Mouse (Mus musculus) midbrain, embryonic 16.5 days (tissue): ENCODE data around the gene Aplp1. TPM values are rescaled to one million over a fixed set of nuclear protein-coding genes. Genes with fewer than 3 reads are reported as not detected.

Experiments
- ATAC-seq: fragments of 200-750 bp; cut with Nextera tagmentation; 2 replicates; pipeline ENCODE4 v1.8.0; 2017; ENCODE audit warnings: moderate TSS enrichment
- H3K27ac ChIP-seq: fragments of 300-500 bp; sonication (generic); 2 replicates; pipeline ENCODE4 v1.5.1; 2014; ENCODE audit warnings: mild to moderate bottlenecking, low read length, mixed read lengths
- H3K27me3 ChIP-seq: fragments of 300-500 bp; sonication (generic); 2 replicates; pipeline ENCODE4 v1.6.1; 2014; ENCODE audit warnings: low read depth, low read length, mixed read lengths; ENCODE audit not compliant: control insufficient read depth, insufficient read depth
- H3K36me3 ChIP-seq: fragments of 300-500 bp; sonication (generic); 2 replicates; pipeline ENCODE4 v1.6.1; 2014; ENCODE audit warnings: mild to moderate bottlenecking, low read length, moderate library complexity, mixed read lengths; ENCODE audit not compliant: control insufficient read depth, insufficient read depth
- H3K4me1 ChIP-seq: fragments of 300-500 bp; sonication (generic); 2 replicates; pipeline ENCODE4 v1.6.1; 2014; ENCODE audit warnings: mild to moderate bottlenecking, low read length, mixed read lengths; ENCODE audit not compliant: control insufficient read depth, insufficient read depth
- H3K4me2 ChIP-seq: fragments of 300-500 bp; sonication (generic); 2 replicates; pipeline ENCODE4 v1.6.1; 2014; ENCODE audit warnings: mild to moderate bottlenecking, low read length, mixed read lengths
- H3K4me3 ChIP-seq: fragments of 300-500 bp; sonication (generic); 2 replicates; pipeline ENCODE4 v1.5.1; 2014; ENCODE audit warnings: low read depth, mild to moderate bottlenecking, low read length, moderate library complexity, mixed read lengths
- H3K9ac ChIP-seq: fragments of 300-500 bp; sonication (generic); 2 replicates; pipeline ENCODE4 v1.6.1; 2014; ENCODE audit warnings: low read depth, low read length, mixed read lengths
- H3K9me3 ChIP-seq: fragments of 300-500 bp; sonication (generic); replicated peaks from 2 replicates; pipeline ENCODE4 v1.6.1; 2014; ENCODE audit warnings: mild to moderate bottlenecking, low read length, mixed read lengths; ENCODE audit not compliant: control insufficient read depth, poor library complexity, severe bottlenecking
- WGBS: fragments of 180-500 bp; shearing (Covaris S2); extraction: QIAGEN DNeasy Blood & Tissue Kit; methylation state at CpG from one replicate; pipeline ENCODE4 v1.1.7; 2014; 5-methylcytosine and 5-hydroxymethylcytosine counted together
- polyA plus RNA-seq: library from polyadenylated mRNA; unstranded; fragments of >200 nt; fragmentation: Nextera tagmentation; extraction: Ambion mirVana; gene quantifications from 2 replicates; pipeline ENCODE4 v1.2.1, GENCODE M21; 2015

The Aplp1 gene
- polyA plus RNA-seq, 1 experiment from 2014 or later = 788 TPM

DNA sequence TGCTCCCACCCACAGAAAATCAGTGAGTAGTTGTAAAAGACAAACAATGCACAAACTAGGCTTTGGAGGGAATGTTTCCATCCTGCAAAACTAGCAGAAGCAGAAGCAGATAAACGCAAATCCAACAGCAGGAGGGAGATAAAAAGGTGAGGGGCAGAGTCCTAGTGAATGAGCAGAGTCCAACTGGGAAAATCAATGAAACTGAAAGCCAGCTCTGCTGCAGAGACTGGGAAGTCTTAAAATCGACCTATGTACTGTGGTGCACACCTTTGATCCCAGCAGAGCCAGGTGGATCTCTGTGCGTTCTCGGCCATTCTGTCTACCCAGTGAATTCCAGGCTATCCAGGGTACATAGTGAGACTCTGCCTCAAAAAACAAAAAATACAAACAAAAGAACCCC lies 29.7 kb upstream of the Aplp1 start:
- H3K27ac ChIP-seq = no peak overlapping the region
- no peak overlapping the region for H3K9ac ChIP-seq
- no peak for ATAC-seq
- WGBS = 64% methylated on average over 4 of the region's 4 CpGs
- H3K4me2 ChIP-seq = no peak overlapping the region
- H3K4me1 ChIP-seq = peaks cover 6% of the 10 kb centered on the region; the same call in 1 of the 2 replicates
- no peak overlapping the region for H3K4me3 ChIP-seq
- no peaks in the 10 kb centered on the region for H3K27me3 ChIP-seq
- no peaks in the 10 kb centered on the region for H3K9me3 ChIP-seq
- no peaks in the 10 kb centered on the region for H3K36me3 ChIP-seq

DNA sequence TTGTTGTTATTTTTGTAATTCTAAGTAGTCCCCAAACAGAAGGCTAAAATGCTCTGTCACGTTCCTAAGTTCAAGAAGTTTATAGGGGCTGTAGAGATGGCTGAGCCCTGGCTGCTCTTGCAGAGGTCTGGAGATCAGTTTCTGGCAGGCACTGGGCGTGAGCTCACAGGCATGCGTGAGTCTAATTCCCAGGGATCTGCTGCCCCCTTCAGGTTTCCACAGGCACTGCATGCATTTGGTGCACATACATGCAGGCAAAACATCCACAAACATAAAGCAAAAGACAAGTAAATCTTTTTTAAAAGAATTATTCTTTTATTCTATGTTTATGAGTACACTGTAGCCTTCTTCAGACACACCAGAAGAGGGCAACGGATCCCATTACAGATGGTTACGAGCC lies 27.1 kb upstream of the Aplp1 start:
- Histone ChIP-seq H3K4me3 (no peak overlapping the region), H3K27me3 (peaks cover 6% of the 10 kb centered on the region), H3K9me3 (no peaks in the 10 kb centered on the region), H3K4me2 (no peak overlapping the region), H3K27ac (no peak overlapping the region), H3K9ac (no peak overlapping the region), H3K36me3 (no peaks in the 10 kb centered on the region), H3K4me1 (0 out of 2 replicates have a peak, but pooled peaks cover 1% of the 10 kb centered on the region)
- 51% methylated on average over 5 of the region's 5 CpGs for WGBS
- no peak for ATAC-seq

DNA sequence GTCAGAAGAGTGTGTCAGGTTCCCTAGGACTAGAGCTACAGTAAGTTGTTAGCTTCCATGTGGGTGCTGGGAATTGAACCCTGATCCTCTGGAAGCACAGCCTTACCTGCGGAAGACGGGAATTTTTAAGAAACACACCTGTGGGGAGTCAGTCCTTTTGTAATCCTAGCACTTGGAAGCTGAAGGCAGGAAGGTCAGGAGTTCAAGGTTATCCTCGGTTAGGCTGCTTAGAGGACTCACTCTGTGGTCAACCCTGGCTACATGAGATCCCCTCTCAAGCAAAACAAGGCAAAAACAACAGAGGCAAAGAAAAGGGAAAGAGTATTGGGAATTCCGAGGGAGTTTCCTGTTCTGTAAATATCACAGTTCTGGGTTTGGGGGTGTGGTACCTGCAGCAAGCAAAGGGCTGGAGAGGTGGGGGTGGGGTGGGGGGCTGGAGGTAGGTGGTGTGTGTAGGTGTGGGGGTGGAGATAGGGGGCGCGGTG lies 19.5 kb upstream of the Aplp1 start:
- Histone ChIP-seq H3K4me3 (no peak overlapping the region), H3K9me3 (no peaks in the 10 kb centered on the region), H3K4me2 (no peak overlapping the region), H3K36me3 (no peaks in the 10 kb centered on the region), H3K27ac (no peak overlapping the region), H3K9ac (no peak overlapping the region), H3K27me3 (peaks cover 71% of the 10 kb centered on the region), H3K4me1 (no peaks in the 10 kb centered on the region)
- 13% methylated on average over 6 of the region's 6 CpGs for WGBS
- ATAC-seq = no peak

DNA sequence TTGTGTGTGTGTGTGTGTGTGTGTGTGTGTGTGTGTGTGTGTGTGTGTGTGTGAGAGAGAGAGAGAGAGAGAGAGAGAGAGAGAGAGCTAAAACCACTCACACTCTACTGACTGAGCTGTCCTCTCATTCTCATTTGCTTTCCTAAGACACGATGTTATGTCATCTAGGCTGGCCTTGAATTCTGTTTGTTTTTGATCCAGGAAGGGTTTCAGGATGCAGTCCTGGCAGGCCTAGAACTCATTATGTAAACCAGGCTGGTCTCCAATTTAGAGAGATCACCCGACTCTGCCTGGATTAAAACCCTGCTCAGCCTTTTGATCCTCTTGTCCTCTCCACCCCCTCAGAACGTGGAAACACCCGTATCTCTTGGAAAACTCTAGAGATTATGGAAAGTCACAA lies 18.7 kb upstream of the Aplp1 start:
- no peak overlapping the region for H3K27ac ChIP-seq
- H3K9me3 ChIP-seq = no peaks in the 10 kb centered on the region
- WGBS = 10% methylated on average over 4 of the region's 4 CpGs
- ATAC-seq = no peak
- peaks cover 77% of the 10 kb centered on the region for H3K27me3 ChIP-seq
- no peak overlapping the region for H3K4me3 ChIP-seq
- H3K4me2 ChIP-seq = no peak overlapping the region
- H3K9ac ChIP-seq = no peak overlapping the region
- no peaks in the 10 kb centered on the region for H3K4me1 ChIP-seq
- H3K36me3 ChIP-seq = no peaks in the 10 kb centered on the region

DNA sequence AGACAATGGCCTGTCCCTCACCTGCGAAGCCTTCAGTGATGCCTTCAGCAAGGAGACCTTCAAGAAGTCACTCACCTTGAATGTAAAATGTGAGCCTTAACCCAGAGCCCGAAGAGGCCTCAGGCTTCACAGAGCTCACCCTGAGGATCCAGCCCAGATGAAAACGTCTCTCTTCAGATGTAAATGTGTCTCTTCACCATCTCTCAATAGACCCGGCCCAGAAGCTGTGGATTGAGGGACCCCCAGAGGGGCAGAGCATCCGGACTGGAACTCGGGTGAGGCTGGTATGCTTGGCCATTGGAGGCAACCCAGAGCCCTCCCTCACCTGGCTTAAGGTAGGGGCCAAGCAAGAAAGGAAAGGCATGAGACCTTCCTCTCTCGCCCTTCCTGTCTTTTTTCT lies 18.2 kb upstream of the Aplp1 start:
- no peak overlapping the region for H3K4me3 ChIP-seq
- H3K4me2 ChIP-seq = no peak overlapping the region
- H3K27ac ChIP-seq = no peak overlapping the region
- ATAC-seq = no peak
- H3K27me3 ChIP-seq = peaks cover 77% of the 10 kb centered on the region
- H3K9ac ChIP-seq = no peak overlapping the region
- no peaks in the 10 kb centered on the region for H3K36me3 ChIP-seq
- H3K9me3 ChIP-seq = no peaks in the 10 kb centered on the region
- no peaks in the 10 kb centered on the region for H3K4me1 ChIP-seq
- 29% methylated on average over 7 of the region's 7 CpGs for WGBS

DNA sequence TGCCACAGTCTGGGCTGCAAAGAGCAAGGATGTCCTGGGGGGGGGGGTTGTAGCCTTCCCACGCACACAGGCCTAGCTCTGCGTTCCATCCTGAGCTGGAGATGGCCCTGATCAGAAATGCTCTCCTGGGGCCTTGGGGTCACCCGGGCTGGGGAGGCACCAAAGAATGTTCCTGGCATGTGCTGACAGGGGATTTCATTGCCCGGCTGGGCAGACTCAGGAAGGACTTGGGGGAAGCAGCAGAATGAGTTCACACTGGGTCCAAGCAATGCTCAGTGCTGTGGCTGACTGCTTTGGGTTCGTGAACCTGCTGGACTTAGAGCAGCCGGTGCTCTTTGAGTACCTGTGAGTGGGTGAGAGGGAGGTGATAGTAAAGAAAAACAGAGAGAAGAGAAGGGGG lies 14.1 kb upstream of the Aplp1 start:
- H3K4me2 ChIP-seq = no peak overlapping the region
- H3K36me3 ChIP-seq = no peaks in the 10 kb centered on the region
- H3K4me1 ChIP-seq = peaks cover 19% of the 10 kb centered on the region
- H3K27ac ChIP-seq = no peak overlapping the region
- no peak overlapping the region for H3K4me3 ChIP-seq
- ATAC-seq = no peak
- 36% methylated on average over 6 of the region's 6 CpGs for WGBS
- no peaks in the 10 kb centered on the region for H3K9me3 ChIP-seq
- no peak overlapping the region for H3K9ac ChIP-seq
- H3K27me3 ChIP-seq = peaks cover 71% of the 10 kb centered on the region

DNA sequence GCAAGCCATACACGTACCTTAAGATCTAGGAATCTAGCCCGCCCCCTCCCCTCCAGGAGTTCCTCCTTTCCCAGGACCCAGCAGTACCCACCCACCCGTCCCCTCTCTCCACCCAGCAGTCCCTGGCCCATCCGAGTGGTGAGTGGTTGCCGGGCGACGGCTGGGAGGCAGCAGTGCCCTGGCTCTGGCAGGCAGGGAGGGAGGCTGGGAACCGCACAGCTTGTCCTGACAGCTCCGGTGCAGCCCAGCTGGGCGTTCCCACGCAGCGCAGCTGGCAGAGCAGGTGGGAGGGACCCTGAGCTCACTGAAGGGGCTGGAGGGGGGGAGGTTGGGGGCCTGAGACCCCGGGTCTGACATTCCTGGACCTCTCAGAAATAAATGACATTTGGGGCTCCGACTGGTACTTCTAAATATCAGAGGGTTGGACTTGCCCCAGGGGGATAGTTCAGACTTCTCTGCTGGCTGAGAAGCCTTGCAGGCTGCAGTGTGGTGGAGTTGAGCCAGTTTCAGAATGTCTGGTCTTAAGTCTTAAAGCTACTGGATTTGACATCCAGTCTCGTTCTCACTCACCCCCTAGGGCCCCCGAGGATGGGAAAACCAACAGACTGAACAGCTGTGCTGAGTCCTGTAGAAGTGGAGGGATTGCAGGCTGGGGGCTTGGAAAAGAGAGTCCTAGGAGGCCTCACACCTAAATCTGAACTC lies 12.4 kb upstream of the Aplp1 start, which contains the start of the genes Kirrel2 and Nphs1:
TSS of gene Kirrel2 (minus strand) at position 62 of the 702 bp plus-strand sequence.
TSS of gene Nphs1 (plus strand) at position 687 of the 702 bp plus-strand sequence.
- peak; percentile 80 for ATAC-seq
- WGBS = 2% methylated on average over 16 of the region's 16 CpGs
- H3K27me3 ChIP-seq = peaks cover 71% of the 10 kb centered on the region
- H3K9me3 ChIP-seq = no peaks in the 10 kb centered on the region
- no peak within 1 kb of the TSS for H3K27ac ChIP-seq
- peak within 1 kb of the TSS; percentile 31; the same call in 1 of the 2 replicates for H3K9ac ChIP-seq
- H3K4me3 ChIP-seq = peak within 1 kb of the TSS; percentile 28
- H3K36me3 ChIP-seq = no peaks in the 10 kb centered on the region
- H3K4me2 ChIP-seq = peak within 1 kb of the TSS; percentile 59
- peaks cover 27% of the 10 kb centered on the region for H3K4me1 ChIP-seq

DNA sequence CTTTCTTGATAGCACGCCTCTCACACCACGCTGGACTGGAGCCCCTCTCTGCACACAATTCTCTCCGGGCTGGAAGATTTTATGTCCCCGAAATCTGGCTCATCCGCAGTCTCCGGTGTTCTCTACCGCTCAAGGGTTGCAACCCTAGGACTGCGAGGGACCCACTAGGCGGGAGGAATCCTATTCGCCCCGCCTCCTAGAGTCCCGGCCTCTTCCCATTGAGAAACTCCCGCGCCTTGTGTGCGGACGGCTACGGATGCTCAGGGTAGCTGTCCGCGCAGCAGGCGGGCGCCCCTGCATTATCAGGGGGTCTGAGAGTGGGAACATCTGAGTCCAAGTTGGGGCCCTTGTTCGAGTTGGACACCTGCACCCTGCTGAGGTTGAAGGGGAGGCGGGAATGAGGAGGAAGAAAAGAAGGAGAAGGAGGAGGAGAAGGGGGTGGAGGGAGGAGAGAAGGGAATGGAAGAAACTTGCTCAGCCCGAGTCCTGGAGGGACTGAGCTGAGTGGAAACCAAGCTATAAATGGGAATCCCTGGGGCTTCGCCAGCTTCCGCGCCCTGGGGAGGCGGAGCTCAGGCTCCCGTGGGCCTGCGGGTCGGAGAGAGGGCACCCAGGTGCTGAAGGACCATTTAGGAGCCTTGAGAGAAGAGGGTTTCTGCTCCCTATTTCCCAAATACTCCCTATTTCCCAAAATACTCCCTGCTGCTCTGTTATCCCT lies 11.7 kb upstream of the Aplp1 start:
- WGBS = under 1% methylated on average over 31 of the region's 31 CpGs
- peak overlapping the region; percentile 59 for H3K4me2 ChIP-seq
- H3K27ac ChIP-seq = no peak overlapping the region
- H3K27me3 ChIP-seq = peaks cover 70% of the 10 kb centered on the region
- H3K4me3 ChIP-seq = peak overlapping the region; percentile 28
- H3K4me1 ChIP-seq = peaks cover 27% of the 10 kb centered on the region
- H3K36me3 ChIP-seq = no peaks in the 10 kb centered on the region
- H3K9ac ChIP-seq = peak overlapping the region; percentile 31; the same call in 1 of the 2 replicates
- ATAC-seq = 0 out of 2 replicates have a peak, but pooled peaks have one; percentile 18
- H3K9me3 ChIP-seq = no peaks in the 10 kb centered on the region

DNA sequence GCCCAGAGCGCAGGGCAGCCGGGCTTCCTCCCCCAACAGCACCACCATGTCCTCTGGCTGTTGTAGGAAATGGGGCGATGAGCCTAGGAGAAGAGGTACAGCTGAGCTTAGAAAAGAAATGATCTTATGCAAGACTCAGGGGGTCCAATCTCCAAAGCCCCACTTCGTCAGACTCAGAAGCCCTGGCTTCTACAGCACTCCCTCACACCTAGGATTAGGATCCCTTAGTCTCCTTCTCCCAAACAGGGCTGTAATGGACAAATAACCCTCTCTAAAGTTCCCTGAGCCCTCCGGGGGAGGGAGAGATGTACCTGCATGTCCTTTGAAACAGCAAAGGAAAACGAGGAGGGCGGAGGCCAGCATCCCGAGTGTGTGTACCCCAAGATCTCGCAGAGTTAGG lies 11.2 kb upstream of the Aplp1 start:
- ATAC-seq = no peak
- Histone ChIP-seq H3K36me3 (no peaks in the 10 kb centered on the region), H3K9me3 (no peaks in the 10 kb centered on the region), H3K4me3 (peak overlapping the region; percentile 28; the same call in 1 of the 2 replicates), H3K27me3 (peaks cover 72% of the 10 kb centered on the region), H3K4me2 (peak overlapping the region; percentile 59), H3K9ac (peak overlapping the region; percentile 30; the same call in 1 of the 2 replicates), H3K27ac (no peak overlapping the region), H3K4me1 (peaks cover 27% of the 10 kb centered on the region)
- 1% methylated on average over 9 of the region's 9 CpGs for WGBS
